Mouse (Mus musculus) forelimb bud, embryonic 11.5 days (tissue): Measurements from ENCODE around the gene Tnpo3.

Source experiments
- DNase-seq: peaks from one replicate; pipeline ENCODE4 v3.0.0-alpha.2; 2012; ENCODE audit warnings: low read depth, low spot score

The Tnpo3 gene

DNA sequence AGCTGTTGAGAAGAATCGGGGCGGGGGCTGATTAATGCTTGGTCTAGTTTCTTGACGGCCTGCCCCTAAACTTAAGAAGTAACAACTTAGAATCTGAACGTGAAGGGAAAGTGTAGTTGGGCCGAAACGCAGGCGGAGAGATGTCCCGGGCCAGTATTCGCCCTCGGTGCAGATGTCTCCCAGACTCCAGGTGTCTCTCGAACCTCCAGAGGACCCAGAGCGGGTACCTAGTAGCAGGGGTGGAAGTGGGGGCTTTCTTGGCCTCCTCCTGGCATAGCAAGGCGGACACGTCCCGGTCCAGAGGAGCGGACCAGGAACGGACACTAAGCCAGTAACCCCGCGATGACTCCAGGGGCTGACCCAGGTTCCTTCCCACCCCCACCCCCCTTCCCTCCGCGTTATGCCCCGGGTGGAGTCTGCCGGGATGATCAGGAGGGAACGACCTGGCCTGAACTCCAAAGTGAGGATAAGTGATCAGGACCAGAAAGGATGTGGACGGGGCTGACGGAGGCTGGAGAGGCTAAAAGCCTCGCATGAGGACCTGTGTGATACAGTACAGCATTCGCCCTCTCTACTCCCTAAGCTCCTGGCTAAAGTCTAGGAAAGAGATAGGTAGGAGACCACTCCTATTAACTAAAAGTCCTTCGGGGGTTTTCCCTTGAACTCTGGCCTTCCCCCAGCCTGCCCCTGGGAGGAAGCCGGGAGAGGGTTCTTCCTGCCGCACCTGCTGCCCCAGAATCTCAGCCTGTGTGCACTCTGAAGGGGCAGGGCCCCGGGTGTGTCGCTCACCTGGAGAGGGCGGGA is 82.1 kb downstream of the Tnpo3 start:
- DNase-seq = no peak

DNA sequence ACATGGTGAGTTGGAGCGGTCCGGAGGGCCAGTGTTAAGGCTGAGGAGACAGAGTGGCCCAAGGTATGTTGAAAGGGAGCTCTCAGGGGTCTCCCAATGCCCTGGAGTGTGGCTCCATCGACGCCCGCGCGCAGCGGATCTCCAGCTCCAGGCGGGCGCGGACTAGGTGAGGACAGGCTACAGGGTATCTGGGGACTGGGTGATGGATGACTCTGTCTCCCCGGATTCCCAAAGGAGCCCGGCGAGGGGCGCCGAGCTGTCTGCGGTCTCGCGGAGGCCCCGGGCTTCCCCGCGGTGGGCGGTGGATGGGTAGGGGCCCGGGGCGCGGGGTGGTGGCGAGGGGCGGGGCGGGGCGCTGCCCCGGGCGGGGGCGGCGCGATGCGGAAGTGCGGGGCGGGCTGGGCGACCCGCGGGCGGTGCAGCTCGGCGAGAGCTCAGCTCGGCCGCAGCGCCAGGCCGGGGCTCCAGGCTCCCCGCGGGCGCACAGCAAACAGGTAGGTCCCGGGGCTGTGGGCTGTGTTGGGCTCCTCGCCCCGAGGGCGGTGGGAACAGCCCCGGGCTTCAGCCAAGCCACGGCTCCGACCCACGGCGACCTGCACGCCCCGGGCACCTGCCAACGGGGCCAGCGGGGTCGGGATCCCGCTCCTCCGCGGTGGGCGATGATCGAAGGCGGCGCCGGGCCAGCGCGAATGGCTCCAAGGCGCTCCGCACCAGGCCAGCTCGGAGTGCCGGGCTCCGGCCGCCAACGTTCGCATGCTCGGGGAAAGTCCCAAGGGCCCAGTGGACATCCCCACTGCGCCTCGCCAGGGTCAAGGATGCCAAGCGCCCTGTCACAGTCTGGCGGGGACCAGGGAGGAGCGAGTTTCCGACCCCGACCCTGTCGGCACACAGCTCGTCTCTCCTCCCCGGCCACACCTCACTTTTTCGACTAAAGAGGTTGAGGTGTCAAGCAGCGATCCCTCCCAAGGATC is 83.1 kb downstream of the Tnpo3 start, which contains the start of gene Irf5:
TSS of gene Irf5 (plus strand) at position 345 of the 971 bp plus-strand sequence.
- no peak for DNase-seq

DNA sequence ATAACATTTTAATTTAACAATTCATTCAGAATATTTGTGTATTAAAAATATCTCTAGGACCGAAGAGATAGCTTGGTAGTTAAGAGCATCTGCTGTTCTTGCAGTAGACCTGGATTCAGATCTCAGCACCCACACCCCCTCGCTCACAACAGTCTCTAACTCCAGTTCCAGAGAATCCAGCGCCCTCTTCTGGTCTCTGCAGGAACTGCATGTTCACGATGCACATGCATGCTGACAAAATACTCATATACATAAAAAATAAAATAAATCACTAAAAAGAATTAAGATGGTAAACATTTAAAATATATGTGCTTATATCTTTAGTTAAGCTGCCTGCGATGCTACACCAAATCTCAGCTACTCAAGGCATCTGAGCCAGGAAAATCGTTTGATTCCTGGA is 84.4 kb downstream of the Tnpo3 start:
- DNase-seq = no peak

DNA sequence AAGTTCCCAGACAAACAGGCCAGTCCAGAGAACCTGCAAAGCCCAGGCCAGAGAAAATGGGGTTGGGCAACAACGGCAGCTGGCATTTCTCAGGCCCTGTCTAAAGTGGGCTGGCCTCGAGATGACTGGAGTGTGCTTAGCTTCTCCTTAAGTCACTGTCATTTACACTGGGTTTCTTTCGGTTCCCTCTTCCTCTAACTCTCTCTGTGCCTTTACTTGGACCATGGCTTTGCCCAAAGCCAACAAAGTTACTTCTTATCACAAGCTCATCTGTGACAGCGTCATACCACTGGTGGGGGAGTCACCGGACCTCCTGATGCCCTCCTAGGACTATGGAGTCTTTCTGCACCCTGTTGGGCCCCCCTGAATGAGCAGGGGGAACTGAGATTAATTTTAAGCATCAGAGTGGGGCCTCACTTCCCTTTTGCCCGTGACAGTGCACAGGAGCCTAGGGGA is 85.6 kb downstream of the Tnpo3 start:
- no peak for DNase-seq

DNA sequence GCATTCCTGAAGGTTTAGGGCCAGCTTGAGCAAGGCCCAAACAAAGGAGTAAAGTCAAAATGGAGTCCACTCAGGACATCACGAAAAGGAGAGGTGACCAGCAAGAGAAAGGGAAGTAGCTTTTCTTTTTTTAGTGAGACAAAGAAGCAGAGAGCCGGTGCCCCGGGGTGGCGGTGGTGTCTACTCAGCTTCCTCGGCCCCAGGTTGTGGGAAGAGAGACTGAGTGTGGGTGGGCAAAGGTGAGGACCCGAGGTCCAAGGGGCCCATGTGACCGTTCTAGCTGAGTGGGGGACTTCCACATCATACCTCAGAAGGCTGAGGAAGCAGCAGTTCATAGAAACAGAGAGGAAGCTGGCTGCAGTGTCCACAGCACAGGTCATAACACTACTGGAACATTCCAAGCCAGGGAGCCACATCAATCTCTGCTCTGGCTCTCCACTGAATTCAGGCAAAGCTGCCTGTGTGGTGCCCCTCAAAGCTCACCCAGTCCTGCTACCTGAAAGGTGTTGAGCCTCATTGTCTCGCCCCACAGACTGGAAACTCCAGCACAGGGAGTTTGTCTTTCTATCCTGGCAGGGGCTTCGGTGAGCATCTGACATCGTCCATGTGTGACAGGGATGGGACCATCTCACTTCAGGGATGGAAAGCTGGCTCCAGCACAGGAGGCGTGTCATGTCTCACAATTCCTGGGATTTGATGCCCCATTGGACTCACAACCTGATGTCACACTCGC is 86.2 kb downstream of the Tnpo3 start:
- no peak for DNase-seq

DNA sequence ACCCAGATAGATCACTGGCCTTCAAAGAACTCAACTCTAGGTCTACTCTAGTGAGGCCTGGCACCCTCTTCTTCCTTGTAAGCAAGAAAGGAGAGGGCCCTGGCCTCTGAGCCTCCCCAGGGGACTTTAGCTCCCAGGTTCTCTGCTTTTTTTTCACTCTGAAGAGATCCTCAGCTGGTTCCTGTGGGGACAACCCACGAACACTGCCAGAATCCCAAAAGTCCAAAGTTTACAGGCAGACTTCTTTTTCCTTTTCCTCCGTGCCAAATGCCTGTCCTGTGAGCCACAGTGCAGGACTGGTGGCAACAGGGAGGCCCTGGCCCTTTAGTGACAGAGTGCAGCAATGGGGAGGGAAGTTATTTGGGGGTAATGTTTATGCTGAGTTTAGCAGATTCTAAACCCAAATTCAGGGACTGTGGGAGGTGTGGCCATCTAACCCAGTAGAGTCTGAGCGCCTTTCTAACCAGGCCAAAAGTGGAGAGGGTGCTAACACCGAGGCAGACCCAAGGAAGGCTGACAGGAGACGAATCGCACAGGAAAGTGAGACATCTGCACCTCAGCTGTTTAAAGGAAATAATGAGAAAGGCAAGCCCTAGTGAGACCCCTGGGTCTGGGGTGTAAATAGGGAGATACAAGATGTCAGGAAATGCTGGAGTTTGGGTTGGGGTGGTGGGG is 86.9 kb downstream of the Tnpo3 start:
- no peak for DNase-seq

GRCm38 (mm10) chr6:29517139-29517538 is 92.5 kb downstream of the Tnpo3 start:
- DNase-seq = peak; percentile 73

DNA sequence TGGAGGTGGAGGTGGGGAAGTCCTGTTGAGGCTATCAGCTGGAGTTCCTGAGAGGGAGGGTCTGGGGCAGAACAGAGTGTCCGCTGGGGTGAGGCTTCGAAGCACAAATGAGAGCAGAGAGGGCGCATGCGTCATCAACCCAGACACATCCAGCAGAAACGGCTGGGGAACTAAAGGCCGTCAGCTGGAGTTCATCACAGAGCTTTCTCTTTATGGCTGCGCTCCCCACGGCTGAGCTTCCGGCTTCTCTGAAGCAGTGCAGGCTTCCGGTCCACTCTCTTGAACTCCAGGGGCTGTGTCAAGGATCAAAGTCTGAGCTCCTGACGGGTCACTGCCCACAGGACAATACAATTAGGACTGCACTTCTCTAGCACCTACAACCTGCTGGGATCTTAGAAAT is 96.4 kb downstream of the Tnpo3 start:
- DNase-seq = peak; percentile 87

GRCm38 (mm10) chr6:29509086-29509485 is 100.6 kb downstream of the Tnpo3 start:
- DNase-seq = no peak

DNA sequence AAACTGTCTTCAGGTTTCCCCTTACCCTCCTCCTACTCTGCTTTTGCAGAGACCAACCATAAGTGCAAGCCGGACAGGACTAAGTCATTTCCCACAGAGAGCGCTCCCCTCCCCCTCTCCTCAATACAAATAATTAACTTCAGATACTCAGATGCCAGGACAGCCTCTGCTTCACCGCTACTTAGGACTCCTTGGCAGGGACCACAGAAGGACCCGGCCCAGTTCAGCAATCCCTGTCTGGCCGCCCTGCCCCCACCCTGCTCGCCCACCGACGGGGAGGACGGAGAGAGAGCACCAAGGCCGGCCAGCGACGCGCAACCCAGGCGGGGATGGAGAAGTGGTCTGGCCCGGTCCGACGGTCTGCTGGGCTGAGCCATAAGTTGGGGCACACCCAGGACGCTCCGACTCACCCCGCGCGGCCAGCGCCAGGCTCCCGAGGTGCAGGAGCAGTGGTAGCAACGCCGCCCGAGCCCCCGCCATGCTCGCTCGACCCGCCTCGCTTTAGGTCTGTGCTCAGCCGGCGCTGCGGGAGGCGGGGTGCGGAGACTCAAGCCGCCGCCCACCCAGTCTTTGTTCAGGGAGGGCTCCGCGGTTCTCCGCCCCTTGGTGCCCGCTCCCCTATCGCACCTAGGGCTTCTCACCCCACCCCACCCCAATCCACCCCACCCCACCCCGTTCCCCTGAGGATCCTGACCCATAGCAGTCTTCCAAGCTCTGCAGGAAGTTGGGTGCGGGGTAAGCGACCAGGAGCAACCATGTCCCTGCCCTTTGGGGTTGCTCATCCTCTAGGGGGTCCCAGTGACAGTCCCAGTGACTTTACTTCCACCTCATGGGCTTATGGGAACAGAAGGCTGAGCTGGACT is 102.0 kb downstream of the Tnpo3 start, which contains the start of gene Kcp:
TSS of gene Kcp (minus strand) at position 506 of the 863 bp plus-strand sequence.
- peak; percentile 56 for DNase-seq

GRCm38 (mm10) chr6:29506834-29507233 is 102.9 kb downstream of the Tnpo3 start:
- no peak for DNase-seq

DNA sequence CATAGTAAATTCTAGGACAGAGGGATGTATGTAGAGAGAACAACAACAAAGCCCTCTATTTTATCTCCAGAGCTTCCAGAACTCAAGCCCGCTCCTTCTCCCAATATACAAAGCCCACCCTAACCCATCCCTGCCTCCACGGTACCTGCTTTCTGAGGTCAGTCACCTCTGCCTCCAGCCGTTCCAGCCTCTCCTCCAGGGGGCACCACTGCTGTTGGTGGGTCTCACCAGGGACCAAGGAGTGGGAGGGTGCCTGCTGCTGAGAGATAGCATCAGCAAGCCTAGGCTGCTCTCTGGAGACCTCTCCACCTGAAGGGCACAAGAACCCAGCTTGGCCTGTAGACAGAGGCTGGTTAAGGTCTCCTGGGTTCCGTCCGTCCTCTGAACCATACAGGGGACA is 104.2 kb downstream of the Tnpo3 start:
- DNase-seq = no peak

DNA sequence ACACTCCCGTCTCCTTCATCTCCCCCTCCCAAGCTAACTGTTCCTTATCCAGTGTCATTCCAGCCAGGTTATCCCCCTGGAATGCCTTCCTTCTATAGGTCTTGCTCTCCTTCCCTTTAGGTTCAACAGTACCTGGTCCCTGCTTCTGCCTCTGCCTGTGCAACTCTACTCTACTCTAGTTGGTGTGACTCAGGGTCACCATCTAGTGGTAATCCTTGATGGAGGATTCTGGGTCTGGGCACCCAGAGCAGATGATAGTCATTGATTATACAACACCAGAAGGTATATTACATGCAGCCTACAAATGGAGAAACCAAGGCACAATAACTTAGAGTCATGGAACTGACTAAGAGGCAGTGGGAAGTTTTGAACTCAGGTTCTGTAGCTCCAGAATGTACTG is 108.1 kb downstream of the Tnpo3 start:
- no peak for DNase-seq

- DNase-seq = no peak
Measured at GRCm38 (mm10) chr6:29500810-29501209, 108.9 kb downstream of the Tnpo3 start.

- no peak for DNase-seq
Measured at GRCm38 (mm10) chr6:29500177-29500576, 109.5 kb downstream of the Tnpo3 start.

DNA sequence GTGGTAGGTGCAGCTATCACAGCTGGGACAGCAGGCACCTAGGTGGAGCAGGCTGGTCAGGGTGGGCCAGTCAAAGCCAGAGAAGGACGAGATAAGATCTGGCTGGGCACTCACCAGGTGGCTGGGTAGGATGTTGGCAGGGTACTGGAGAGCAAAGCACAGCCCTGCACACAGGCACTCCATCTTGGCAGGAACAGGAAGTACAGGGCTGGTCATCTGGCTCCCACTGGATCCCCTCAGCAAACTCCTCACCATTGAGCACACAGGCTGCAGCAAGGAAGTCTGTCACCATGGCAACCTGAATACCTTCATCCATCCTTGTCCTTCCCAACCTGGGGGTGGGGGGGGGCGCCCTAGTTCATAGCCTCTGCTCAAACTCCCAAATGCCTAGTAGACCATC is 111.9 kb downstream of the Tnpo3 start:
- DNase-seq = no peak

DNA sequence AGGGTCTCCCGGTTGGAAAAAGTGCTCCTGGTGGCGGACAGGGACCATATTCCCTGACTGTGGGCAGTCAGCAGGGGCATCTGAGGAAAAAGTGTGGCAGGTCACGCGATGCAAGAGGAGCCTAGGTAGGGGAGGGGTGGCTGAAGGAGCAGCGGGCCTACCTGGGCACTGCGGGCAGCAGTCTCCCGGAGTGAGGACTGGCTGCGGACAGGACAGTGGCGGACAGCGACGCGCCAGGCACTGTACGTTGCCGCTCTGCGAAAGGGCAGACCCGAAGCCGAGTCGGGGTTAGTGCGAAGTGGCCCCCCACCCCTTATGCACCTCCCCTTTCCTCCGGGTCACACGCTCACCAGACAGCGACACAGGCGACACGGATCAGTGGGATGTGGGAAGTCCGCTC is 113.4 kb downstream of the Tnpo3 start:
- no peak for DNase-seq

GRCm38 (mm10) chr6:29494101-29494500 is 115.6 kb downstream of the Tnpo3 start:
- DNase-seq = no peak
